16 mouse cellular contexts compared by ENCODE assay signal in genomic region chr4:48100217-48100616, GRCm38 (mm10). TPM values are rescaled to one million over a fixed set of nuclear protein-coding genes. Genes with fewer than 3 reads are reported as not detected.
"Had no signal": no experiment of that assay in that cellular context is flagged by ENCODE, and none has a peak within 500 bp of the region (broad histone marks: within the 10 kb centered on the region; RNA-seq: fewer than 3 reads in every experiment).

No protein-coding gene starts in this region.

- H3K27me3 ChIP-seq: heart, embryonic 13.5 days; heart, embryonic 15.5 days; hindbrain, embryonic 15.5 days; intestine, embryonic 15.5 days; limb, embryonic 13.5 days; limb, embryonic 15.5 days had no signal

- ATAC-seq: hindbrain, postnatal 0 days; intestine, embryonic 15.5 days; intestine, postnatal 0 days; liver, embryonic 12.5 days had no signal

- H3K9ac ChIP-seq: heart, embryonic 13.5 days; heart, embryonic 15.5 days; hindbrain, embryonic 13.5 days; hindbrain, embryonic 15.5 days; intestine, embryonic 15.5 days; limb, embryonic 13.5 days; limb, embryonic 15.5 days; liver, embryonic 12.5 days had no signal

- H3K4me2 ChIP-seq: heart, embryonic 11.5 days; heart, embryonic 13.5 days; heart, embryonic 15.5 days; hindbrain, embryonic 13.5 days; hindbrain, embryonic 15.5 days; intestine, embryonic 15.5 days; limb, embryonic 13.5 days; limb, embryonic 15.5 days; liver, embryonic 12.5 days had no signal

- H3K9me3 ChIP-seq: heart, embryonic 13.5 days; heart, embryonic 15.5 days; hindbrain, embryonic 13.5 days; hindbrain, embryonic 15.5 days; intestine, embryonic 15.5 days; limb, embryonic 13.5 days; limb, embryonic 15.5 days; liver, embryonic 12.5 days had no signal

- H3K4me1 ChIP-seq: heart, embryonic 13.5 days; heart, embryonic 15.5 days; hindbrain, embryonic 13.5 days; hindbrain, embryonic 15.5 days; intestine, embryonic 15.5 days; limb, embryonic 13.5 days; limb, embryonic 15.5 days; liver, embryonic 12.5 days had no signal

- H3K36me3 ChIP-seq: heart, embryonic 13.5 days; heart, embryonic 15.5 days; hindbrain, embryonic 13.5 days; hindbrain, embryonic 15.5 days; intestine, embryonic 15.5 days; limb, embryonic 13.5 days; limb, embryonic 15.5 days; liver, embryonic 12.5 days had no signal

- H3K27ac ChIP-seq: gastrocnemius, adult 2 months; heart, adult 2 months; heart, embryonic 13.5 days; heart, embryonic 15.5 days; hindbrain, embryonic 13.5 days; hindbrain, embryonic 15.5 days; hindbrain, postnatal 0 days; intestine, embryonic 15.5 days; kidney, postnatal 0 days; left cerebral cortex, adult 2 months; limb, embryonic 13.5 days; limb, embryonic 15.5 days; liver, embryonic 12.5 days had no signal

- H3K4me3 ChIP-seq: gastrocnemius, adult 2 months; heart, adult 2 months; heart, embryonic 13.5 days; heart, embryonic 15.5 days; hindbrain, embryonic 13.5 days; hindbrain, embryonic 15.5 days; intestine, embryonic 15.5 days; left cerebral cortex, adult 2 months; limb, embryonic 13.5 days; limb, embryonic 15.5 days; liver, embryonic 12.5 days had no signal

RNA-seq across cellular contexts. Expression of gene Nr4a3, which starts 55.3 kb away (rescaled TPM):
- polyA plus RNA-seq: liver, adult 2 months; liver, embryonic 12.5 days had no signal
